Mouse (Mus musculus) bone marrow macrophage, adult 2 months (primary cell): ENCODE results near the gene Srpk1.

Source experiments
- CTCF ChIP-seq: IDR thresholded peaks from 2 replicates; pipeline ENCODE4 v1.5.1; 2012; ENCODE audit warnings: low read depth, mild to moderate bottlenecking, low read length, moderate library complexity
- POLR2A ChIP-seq: IDR thresholded peaks from 2 replicates; pipeline ENCODE4 v1.6.1; 2012; ENCODE audit warnings: mild to moderate bottlenecking, low read depth, low read length, borderline replicate concordance

DNA sequence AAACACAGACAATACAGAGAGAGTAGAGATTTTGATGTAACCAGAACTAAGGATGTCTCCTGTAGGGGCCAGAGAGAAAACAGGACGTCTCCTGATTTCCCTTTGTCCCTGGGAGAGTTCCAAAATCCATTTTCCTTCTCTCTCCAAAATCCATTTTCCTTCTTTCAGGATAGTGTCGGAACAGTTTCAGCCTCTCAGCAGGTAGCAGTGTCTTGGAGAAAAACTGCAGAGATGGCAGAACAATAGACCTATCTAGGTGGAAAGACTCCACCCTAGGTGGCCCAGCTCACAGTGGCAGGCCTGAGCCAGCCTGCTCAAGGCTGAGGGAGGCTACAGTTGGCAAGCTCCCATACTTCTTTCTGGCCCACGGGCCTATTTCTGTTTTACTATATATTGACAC is 55.0 kb downstream of the Srpk1 start:
- TF ChIP-seq CTCF (no peak), POLR2A (no peak)
